8 mouse cellular contexts compared by ENCODE assay signal in the genomic region with DNA sequence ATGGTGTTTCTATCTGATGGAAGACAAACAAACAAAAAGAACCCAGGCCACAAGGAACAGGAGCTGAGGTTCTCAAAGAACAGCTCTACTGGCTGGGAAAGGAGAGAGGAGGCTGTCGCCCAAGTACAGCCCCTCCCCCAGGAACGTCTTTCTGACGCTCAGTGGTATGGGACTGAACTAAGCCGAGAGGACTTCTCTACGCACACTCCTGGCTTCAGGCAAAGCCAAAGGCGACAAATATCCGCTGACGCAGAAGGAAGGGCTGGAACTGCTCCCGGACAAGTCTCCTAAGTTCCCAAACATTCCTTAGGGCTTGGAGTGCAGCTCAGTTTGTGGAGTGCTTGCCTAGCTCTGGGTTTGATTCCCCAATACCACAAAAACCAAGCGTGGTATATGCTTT. TPM values are rescaled to one million over a fixed set of nuclear protein-coding genes. Genes with fewer than 3 reads are reported as not detected.
A peak's percentile ranks its signal among the peaks of the same experiment; 100 is the strongest.
DNase-seq lines count a peak whose midpoint lies in the region; ATAC-seq and TF ChIP-seq lines count a peak whose summit lies in the region.

No protein-coding gene starts in this region.

- WGBS in liver, embryonic 11.5 days, result 20% methylated on average over 10 of the region's 10 CpGs
- WGBS in lung, embryonic 14.5 days, result 12% methylated on average over 10 of the region's 10 CpGs
- WGBS in stomach, embryonic 15.5 days, result 12% methylated on average over 10 of the region's 10 CpGs

- no peak overlapping the region for H3K9ac ChIP-seq in liver, embryonic 11.5 days (ENCODE audit: low read depth, low read length)
- H3K9ac ChIP-seq in lung, embryonic 14.5 days, result no peak overlapping the region
- no peak overlapping the region for H3K9ac ChIP-seq in stomach, embryonic 15.5 days

- H3K4me1 ChIP-seq in liver, embryonic 11.5 days (replicated peaks; ENCODE audit: control insufficient read depth, insufficient read depth, low read length), result peaks cover 13% of the 10 kb centered on the region
- H3K4me1 ChIP-seq in lung, embryonic 14.5 days (ENCODE audit: insufficient read depth), result peaks cover 12% of the 10 kb centered on the region
- H3K4me1 ChIP-seq in stomach, embryonic 15.5 days, result peaks cover 22% of the 10 kb centered on the region

- no peaks in the 10 kb centered on the region for H3K9me3 ChIP-seq in liver, embryonic 11.5 days (ENCODE audit: control insufficient read depth, low read length)
- H3K9me3 ChIP-seq in lung, embryonic 14.5 days (ENCODE audit: low read depth, low read length), result no peaks in the 10 kb centered on the region
- H3K9me3 ChIP-seq in stomach, embryonic 15.5 days, result no peaks in the 10 kb centered on the region

- H3K27me3 ChIP-seq in liver, embryonic 11.5 days (replicated peaks; ENCODE audit: control insufficient read depth, insufficient read depth, low read length), result no peaks in the 10 kb centered on the region
- no peaks in the 10 kb centered on the region for H3K27me3 ChIP-seq in lung, embryonic 14.5 days (ENCODE audit: insufficient read depth, low read length)
- H3K27me3 ChIP-seq in stomach, embryonic 15.5 days (replicated peaks), result no peaks in the 10 kb centered on the region

- no peak overlapping the region for H3K27ac ChIP-seq in liver, embryonic 11.5 days (ENCODE audit: low read depth, low read length)
- H3K27ac ChIP-seq in lung, embryonic 14.5 days (ENCODE audit: low read depth), result peak overlapping the region; percentile 92
- H3K27ac ChIP-seq in stomach, embryonic 15.5 days, result peak overlapping the region; percentile 76

- H3K4me2 ChIP-seq in liver, embryonic 11.5 days, result no peak overlapping the region
- peak overlapping the region; percentile 18 for H3K4me2 ChIP-seq in lung, embryonic 14.5 days
- H3K4me2 ChIP-seq in stomach, embryonic 15.5 days, result peak overlapping the region; percentile 38

- peak; percentile 23 for DNase-seq in liver
- DNase-seq in liver, embryonic 11.5 days (ENCODE audit: low spot score), result no peak
- DNase-seq in cerebellum, postnatal 36 days, result peak; percentile 22 to 29
- peak; percentile 92 to 96 for DNase-seq in heart, adult 18-20 months
- peak; percentile 90 for DNase-seq in kidney, adult 9 months
- peak; percentile 94 for DNase-seq in lung, embryonic 14.5 days

- no peak; the same call in 1 of the 2 replicates for ATAC-seq in liver, embryonic 11.5 days (replicated peaks; ENCODE audit: low FRiP score)
- peak; percentile 96 for ATAC-seq in lung, embryonic 14.5 days (ENCODE audit: insufficient read depth)
- peak; percentile 80 for ATAC-seq in stomach, embryonic 15.5 days (ENCODE audit: insufficient read depth, low FRiP score, low read depth)
- no peak for ATAC-seq in granulocyte monocyte progenitor cell, adult 5-6 weeks (replicated peaks; ENCODE audit: poor library complexity, severe bottlenecking)

- no peak overlapping the region for H3K4me3 ChIP-seq in liver, embryonic 11.5 days (ENCODE audit: low read depth, low read length)
- H3K4me3 ChIP-seq in lung, embryonic 14.5 days (ENCODE audit: low read depth, low read length), result no peak overlapping the region
- no peak overlapping the region for H3K4me3 ChIP-seq in stomach, embryonic 15.5 days (replicated peaks)

- TF ChIP-seq CTCF in lung, embryonic 14.5 days (IDR thresholded peaks at IDR 0.05; ENCODE audit: low read depth), result no peak

- H3K36me3 ChIP-seq in liver, embryonic 11.5 days (ENCODE audit: control insufficient read depth, insufficient read depth, low read length), result peaks cover 5% of the 10 kb centered on the region; the same call in 1 of the 2 replicates
- peaks cover 14% of the 10 kb centered on the region for H3K36me3 ChIP-seq in lung, embryonic 14.5 days (ENCODE audit: insufficient read depth)
- no peaks in the 10 kb centered on the region for H3K36me3 ChIP-seq in stomach, embryonic 15.5 days

RNA-seq across cellular contexts. Expression of gene Dhrs3, which starts 37.7 kb away (rescaled TPM):
- polyA plus RNA-seq in liver, embryonic 11.5 days (2014; fragmentation: Nextera tagmentation; extraction: Ambion mirVana), result 42.9 and 45.3 TPM in 2 replicates
- 100 to 1,000 TPM; 114 to 133 TPM for total RNA-seq in heart, adult 18-20 months (2021)
- polyA plus RNA-seq in lung, embryonic 14.5 days (2014; fragmentation: Nextera tagmentation; extraction: Ambion mirVana), result 36.5 and 41.3 TPM in 2 replicates
- 112 and 117 TPM in 2 replicates for polyA plus RNA-seq in stomach, embryonic 15.5 days (2015; fragmentation: Nextera tagmentation; extraction: Ambion mirVana)
- total RNA-seq in granulocyte monocyte progenitor cell, adult 5-6 weeks (2014; fragmentation: Nextera tagmentation), result 30.0 and 33.7 TPM in 2 replicates
- 17.5 and 32.3 TPM in 2 replicates for total RNA-seq in granulocyte monocyte progenitor cell, adult 5-6 weeks (2017)

Comparison
In these comparisons a context has a peak if more than half of its experiments do, and no peak if none do; other contexts are left out.
1. ATAC-seq: peak in lung, embryonic 14.5 days (single experiment) and stomach, embryonic 15.5 days (single experiment); none in liver, embryonic 11.5 days (single experiment) and granulocyte monocyte progenitor cell, adult 5-6 weeks (single experiment).